Mouse (Mus musculus): ENCODE measurements around the gene Obsl1. TPM values are rescaled to one million over a fixed set of nuclear protein-coding genes. Genes with fewer than 3 reads are reported as not detected.

Gene Obsl1
- total RNA-seq, 1 experiment from 2014 or later: not detected

GRCm38 (mm10) chr1:75494878-75495548 lies 11.2 kb downstream of the Obsl1 start:
- no peak for ATAC-seq (ENCODE audit: extremely low read depth, insufficient number of reproducible peaks, low FRiP score, poor library complexity, severe bottlenecking)

DNA sequence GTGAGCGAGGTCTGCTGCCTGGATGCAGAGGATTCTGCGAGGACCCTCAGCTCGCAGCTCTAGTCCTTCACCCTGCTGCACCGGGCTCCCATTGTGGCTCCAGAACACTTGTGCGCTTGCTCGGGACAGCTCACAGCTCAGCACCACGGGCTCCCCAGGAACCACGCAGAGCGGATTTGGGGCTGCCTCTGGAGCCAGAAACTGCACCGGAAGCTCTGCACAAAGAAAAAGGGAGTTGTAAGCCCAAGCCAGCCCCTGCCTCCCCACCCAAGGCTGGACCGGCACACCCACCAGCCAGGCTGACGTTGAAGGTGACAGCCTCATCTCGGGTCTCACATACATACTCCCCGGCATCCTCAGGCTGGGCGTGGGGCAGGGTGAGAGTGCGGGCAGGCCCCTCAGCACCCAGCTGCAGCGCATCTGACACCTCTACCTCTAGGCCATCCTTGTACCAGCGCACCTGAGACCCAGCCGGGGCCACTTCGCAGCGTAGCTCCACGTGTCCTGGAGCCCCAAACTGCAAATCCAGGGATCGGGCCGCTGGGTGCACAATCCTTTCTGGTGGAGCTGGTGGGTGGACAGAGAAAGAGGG lies 13.6 kb downstream of the Obsl1 start:
- no peak for ATAC-seq (ENCODE audit: extremely low read depth, insufficient number of reproducible peaks, low FRiP score, poor library complexity, severe bottlenecking)

- no peak for ATAC-seq (ENCODE audit: extremely low read depth, insufficient number of reproducible peaks, low FRiP score, poor library complexity, severe bottlenecking)
Observed at GRCm38 (mm10) chr1:75490785-75491551, 15.3 kb downstream of the Obsl1 start.

- no peak for ATAC-seq (ENCODE audit: extremely low read depth, insufficient number of reproducible peaks, low FRiP score, poor library complexity, severe bottlenecking)
Observed at GRCm38 (mm10) chr1:75487405-75488161, 18.7 kb downstream of the Obsl1 start.

GRCm38 (mm10) chr1:75487040-75487404 lies 19.2 kb downstream of the Obsl1 start:
- ATAC-seq (ENCODE audit: extremely low read depth, insufficient number of reproducible peaks, low FRiP score, poor library complexity, severe bottlenecking): no peak

DNA sequence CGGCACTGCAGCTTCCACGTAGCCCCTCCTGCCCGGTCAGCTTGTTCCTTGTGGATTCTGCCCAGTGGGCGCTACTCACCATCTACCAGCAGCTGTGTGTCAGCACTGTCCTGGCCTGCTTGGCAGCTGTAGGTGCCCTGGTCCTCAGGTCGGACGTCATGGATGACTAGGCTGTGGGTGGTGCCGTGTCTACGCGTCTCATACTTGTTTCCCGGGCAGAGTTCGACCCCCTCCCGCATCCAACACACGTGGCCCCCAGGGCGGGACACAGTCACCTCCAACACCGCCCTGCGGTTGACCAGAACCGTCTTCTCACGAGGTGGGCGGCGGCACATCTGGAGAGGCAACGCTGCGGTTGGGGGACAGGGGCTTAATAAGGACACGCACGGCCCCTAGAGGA lies 19.7 kb downstream of the Obsl1 start:
- ATAC-seq (ENCODE audit: extremely low read depth, insufficient number of reproducible peaks, low FRiP score, poor library complexity, severe bottlenecking): no peak

- no peak for ATAC-seq (ENCODE audit: extremely low read depth, insufficient number of reproducible peaks, low FRiP score, poor library complexity, severe bottlenecking)
Observed at GRCm38 (mm10) chr1:75480735-75481134, 25.5 kb downstream of the Obsl1 start.

DNA sequence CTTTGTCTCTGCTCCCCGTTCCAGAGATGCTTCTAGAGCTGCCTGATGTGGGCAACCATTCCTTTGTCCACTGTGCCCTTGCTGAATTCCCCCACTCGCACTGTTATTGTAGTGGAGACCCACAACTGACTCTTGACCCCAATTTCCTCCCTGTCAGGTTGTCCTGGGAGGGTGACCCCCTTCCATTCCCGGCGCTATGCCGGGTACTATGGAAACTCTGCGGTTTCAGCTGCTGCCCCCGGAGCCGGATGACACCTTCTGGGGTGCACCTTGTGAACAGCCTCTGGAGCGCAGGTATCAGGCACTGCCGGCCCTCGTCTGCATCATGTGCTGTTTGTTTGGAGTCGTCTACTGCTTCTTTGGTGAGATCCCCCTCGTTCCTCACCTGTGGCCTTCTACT lies 26.2 kb downstream of the Obsl1 start:
- no peak for ATAC-seq (ENCODE audit: extremely low read depth, insufficient number of reproducible peaks, low FRiP score, poor library complexity, severe bottlenecking)

DNA sequence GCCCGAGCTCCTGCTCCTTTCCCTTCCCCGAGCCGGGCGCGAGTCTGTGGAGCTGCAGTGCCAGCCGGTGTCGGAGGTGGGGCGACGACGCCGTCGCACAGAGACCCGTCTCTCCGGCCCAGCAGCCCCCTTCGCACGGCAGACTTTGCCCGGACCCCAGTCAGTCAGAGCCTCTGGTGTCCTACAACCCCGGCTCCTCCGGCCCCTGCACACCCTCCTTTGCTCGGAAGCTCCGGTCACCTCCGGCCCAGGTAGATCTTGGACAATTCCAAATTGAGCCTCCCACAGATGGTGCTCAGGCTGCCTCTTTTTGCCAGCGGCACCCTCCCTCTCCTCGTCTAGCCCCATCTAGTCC lies 26.6 kb downstream of the Obsl1 start:
- ATAC-seq (ENCODE audit: extremely low read depth, insufficient number of reproducible peaks, low FRiP score, poor library complexity, severe bottlenecking): no peak

- ATAC-seq (ENCODE audit: extremely low read depth, insufficient number of reproducible peaks, low FRiP score, poor library complexity, severe bottlenecking): peak; percentile 69
Observed at GRCm38 (mm10) chr1:75478916-75479634, 27.2 kb downstream of the Obsl1 start, which contains the start of the genes Chpf and Tmem198. Gene Chpf, minus strand, starts transcription at chr1:75479307. Gene Tmem198, plus strand, starts transcription at chr1:75479532.

GRCm38 (mm10) chr1:75478497-75478896 lies 27.8 kb downstream of the Obsl1 start:
- no peak for ATAC-seq (ENCODE audit: extremely low read depth, insufficient number of reproducible peaks, low FRiP score, poor library complexity, severe bottlenecking)

DNA sequence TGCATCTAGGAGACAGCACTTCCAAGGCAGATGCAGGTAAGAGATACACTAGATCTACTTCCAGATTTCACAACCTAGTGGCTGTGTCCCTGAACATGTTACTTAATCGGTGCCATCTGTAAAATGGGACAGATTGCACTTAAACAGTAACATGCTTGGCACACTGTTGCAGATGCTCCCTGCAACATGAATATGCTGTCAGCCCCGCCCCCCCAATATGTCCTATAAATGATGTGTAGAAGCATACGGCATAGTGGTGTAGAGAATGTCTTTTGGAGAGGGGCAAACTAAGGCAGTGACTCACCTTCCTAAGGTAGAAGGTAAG lies 28.3 kb downstream of the Obsl1 start:
- ATAC-seq (ENCODE audit: extremely low read depth, insufficient number of reproducible peaks, low FRiP score, poor library complexity, severe bottlenecking): no peak

- ATAC-seq (ENCODE audit: extremely low read depth, insufficient number of reproducible peaks, low FRiP score, poor library complexity, severe bottlenecking): peak; percentile 18
Observed at GRCm38 (mm10) chr1:75477264-75477965, 28.8 kb downstream of the Obsl1 start.

DNA sequence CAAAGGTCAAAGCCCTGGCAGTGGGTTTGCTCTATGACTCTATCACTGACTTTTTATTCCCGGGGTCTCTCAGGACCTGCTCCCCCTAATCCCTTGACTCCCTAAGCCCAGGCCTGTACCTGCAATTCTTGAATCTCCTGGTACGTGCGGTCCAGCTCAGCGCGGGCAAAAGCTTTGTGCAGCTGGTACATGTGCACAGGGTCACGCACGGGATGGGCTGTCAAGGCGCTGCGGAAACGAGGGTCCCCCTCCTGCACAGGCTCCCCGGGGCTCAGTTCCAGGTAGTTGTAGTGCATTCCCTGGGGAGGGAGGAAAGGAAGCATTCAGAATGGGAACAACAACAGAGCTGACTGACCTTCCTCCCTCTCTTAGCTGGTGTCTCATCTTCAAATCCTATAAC lies 29.8 kb downstream of the Obsl1 start:
- no peak for ATAC-seq (ENCODE audit: extremely low read depth, insufficient number of reproducible peaks, low FRiP score, poor library complexity, severe bottlenecking)

DNA sequence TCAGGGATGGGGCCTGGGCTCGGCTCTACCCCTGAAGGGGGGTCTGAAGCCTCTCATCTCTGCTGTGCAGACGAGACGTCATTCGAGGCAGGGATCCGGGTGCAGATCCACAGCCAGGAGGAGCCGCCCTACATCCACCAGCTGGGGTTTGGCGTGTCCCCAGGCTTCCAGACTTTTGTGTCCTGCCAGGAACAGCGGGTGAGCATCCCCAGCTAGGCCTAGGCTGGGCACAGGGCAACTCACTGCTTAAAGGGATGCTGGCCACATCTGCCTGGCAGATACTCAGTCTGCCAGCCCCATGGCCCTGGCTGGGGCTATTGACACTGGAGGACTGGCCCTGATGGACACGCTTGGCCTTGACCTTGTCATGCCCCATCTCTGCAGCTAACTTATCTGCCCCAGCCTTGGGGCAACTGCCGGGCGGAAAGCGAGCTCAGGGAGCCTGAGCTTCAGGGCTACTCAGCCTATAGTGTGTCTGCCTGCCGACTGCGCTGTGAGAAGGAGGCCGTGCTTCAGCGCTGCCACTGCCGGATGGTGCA lies 36.9 kb downstream of the Obsl1 start:
- no peak for ATAC-seq (ENCODE audit: extremely low read depth, insufficient number of reproducible peaks, low FRiP score, poor library complexity, severe bottlenecking)

- peak; percentile 34; the same call in 1 of the 2 replicates for ATAC-seq (ENCODE audit: extremely low read depth, insufficient number of reproducible peaks, low FRiP score, poor library complexity, severe bottlenecking)
Observed at GRCm38 (mm10) chr1:75467215-75467927, 38.9 kb downstream of the Obsl1 start.

- ATAC-seq (ENCODE audit: extremely low read depth, insufficient number of reproducible peaks, low FRiP score, poor library complexity, severe bottlenecking): no peak
Observed at GRCm38 (mm10) chr1:75463652-75464204, 42.5 kb downstream of the Obsl1 start.

Data from neutrophil, adult 5-6 weeks (primary cell).